Mouse (Mus musculus): ENCODE results near the gene Cmtm5.

DNA sequence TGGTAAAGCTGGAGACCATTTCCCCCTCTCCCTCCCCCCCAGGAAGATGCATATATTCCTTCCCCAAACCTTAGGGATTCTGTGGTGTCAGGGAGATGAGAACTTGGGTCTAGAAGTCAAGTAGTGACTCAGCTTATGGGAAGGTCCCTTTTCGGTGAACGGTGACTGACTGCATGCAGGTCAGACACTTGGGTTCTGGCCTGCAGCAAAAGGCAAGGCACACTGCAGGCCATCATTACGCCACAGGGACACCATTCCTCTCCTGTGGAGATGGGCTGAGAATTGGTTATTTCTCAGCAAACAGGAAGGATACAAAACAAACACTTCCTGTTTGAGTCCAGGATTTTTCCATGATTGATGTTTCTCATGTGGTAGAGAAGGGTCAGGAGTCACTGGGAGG lies 23.1 kb downstream of the Cmtm5 start:
- TF ChIP-seq CTCF (IDR thresholded peaks at IDR 0.05; ENCODE audit: insufficient read depth, low read depth, low read length) (no peak), POLR2A (IDR thresholded peaks at IDR 0.05; ENCODE audit: insufficient read depth, low read depth, low read length) (no peak)
